Mouse (Mus musculus) left cerebral cortex, postnatal 10 days (tissue): Measurements from ENCODE around the gene Gal3st3. TPM values are rescaled to one million over a fixed set of nuclear protein-coding genes. Genes with fewer than 3 reads are reported as not detected.
"Not testable (repeated sequence)": the region's sequence is repeated elsewhere in the genome, so short reads cannot be mapped to it uniquely, and the experiment has no call there.

ENCODE experiments used
- DNase-seq, 2 experiments: peaks; one replicate each; pipeline ENCODE4 v3.0.0; 2021 to 2022; ENCODE audit warnings: low spot score in 2 of 2, mixed read lengths in 1 of 2; ENCODE audit errors: extremely low spot score in 1 of 2
- intact Hi-C: fragments of 180-260 bp; cut with DNase I; formaldehyde crosslinking; loops from one replicate; pipeline ENCODE4 v1.15.1; 2025
- total RNA-seq, 2 experiments: library from RNA; stranded (reverse); gene quantifications; 2 replicates each; pipeline ENCODE4 v1.2.3; 2021

Gene Gal3st3
- total RNA-seq, 2 experiments from 2014 or later: 84.1 to 90.3 TPM

DNA sequence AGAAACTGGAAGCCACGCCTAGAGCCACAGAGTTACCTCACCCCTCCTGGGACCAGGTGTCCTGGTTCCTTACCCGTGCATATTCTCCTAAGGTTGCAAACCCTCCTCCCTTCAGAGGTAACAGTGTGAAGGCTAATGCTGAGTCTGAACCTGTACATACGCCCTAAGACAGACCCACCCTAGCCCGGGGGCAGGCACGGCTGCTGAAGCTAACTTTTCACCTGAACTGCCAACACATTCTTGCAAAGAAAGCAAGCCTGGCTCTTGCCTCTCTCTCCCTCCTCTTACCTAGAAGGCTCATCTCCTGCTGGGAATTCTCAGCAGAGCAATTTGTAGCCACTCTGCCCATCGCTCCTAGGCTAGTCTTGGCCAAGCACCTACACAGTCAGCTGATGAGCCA is 2.5 kb downstream of the Gal3st3 start:
- DNase-seq: no peak
- intact Hi-C loops: loop anchor here (10.0 kb wide), 1 partner anchor 54 kb away; no protein-coding TSS in a partner anchor

DNA sequence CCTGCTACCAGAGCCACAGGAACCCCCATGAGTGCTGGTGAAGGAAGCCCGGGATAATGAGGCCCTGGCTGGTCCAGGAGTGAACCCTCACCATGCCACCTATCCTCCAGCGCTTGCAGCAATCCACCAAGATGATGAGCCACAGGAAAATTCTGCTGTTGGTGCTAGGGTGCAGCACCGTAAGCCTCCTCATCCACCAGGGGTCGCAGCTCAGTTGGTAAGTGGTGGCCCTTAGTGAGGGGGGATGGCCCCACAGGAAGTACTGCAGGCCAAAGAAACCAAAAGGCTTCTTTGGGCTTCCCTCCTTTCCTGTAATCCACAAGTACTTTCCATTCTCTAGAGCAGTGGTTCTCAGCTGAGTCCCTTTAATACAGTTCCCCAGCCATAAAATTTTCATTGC is 4.3 kb downstream of the Gal3st3 start:
- DNase-seq: peak in 1 of 2 experiments; percentile 76
- intact Hi-C loops: loop anchor here (10.0 kb wide), 1 partner anchor 52 kb away; no protein-coding TSS in a partner anchor

DNA sequence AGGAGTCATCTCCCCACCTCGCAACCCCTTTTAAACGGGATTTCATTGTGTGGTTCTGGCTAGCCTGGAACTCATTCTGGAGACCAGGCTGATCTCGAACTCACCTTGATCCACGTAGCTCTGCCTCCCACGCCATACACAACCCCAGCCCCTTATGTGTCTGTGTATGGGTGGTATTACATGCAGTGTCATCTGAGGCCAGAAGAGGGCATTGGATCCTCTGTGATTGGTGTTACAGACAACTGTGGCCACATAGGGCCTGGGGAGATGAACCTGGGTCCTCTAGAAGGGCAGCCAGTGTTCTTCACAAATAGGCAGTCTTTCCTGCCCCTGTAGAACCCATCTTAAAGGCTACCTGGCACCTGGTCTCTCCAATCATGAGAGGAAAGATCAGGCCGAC is 8.1 kb downstream of the Gal3st3 start:
- no peak for DNase-seq
- intact Hi-C loops: loop anchor here (10.0 kb wide), 1 partner anchor 49 kb away; no protein-coding TSS in a partner anchor

DNA sequence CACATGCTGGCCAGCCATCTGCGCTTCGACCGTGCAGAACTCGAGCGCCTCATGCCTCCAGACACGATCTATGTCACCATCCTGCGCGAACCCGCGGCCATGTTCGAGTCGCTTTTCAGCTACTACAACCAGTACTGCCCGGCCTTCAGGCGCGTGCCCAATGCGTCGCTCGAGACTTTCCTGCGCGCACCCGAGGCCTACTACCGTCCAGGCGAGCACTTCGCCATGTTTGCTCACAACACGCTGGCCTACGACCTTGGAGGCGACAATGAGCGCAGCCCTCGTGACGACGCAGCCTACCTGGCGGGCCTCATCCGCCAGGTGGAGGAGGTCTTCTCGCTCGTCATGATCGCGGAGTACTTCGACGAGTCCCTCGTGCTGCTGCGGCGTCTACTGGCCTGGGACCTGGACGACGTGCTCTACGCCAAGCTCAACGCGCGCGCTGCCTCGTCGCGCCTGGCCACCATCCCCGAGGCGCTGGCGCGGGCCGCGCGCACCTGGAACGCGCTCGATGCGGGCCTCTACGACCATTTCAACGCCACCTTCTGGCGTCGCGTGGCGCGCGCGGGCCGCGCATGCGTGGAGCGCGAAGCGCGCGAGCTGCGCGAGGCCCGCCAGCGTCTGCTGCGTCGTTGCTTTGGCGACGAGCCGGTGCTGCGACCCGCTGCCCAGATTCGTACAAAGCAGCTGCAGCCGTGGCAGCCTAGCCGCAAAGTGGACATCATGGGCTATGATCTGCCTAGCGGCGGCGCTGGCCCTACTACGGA is 9.0 kb downstream of the Gal3st3 start:
- DNase-seq: peak in 1 of 2 experiments; percentile 40
- intact Hi-C loops: loop anchor here (10.0 kb wide), 1 partner anchor 48 kb away; no protein-coding TSS in a partner anchor

DNA sequence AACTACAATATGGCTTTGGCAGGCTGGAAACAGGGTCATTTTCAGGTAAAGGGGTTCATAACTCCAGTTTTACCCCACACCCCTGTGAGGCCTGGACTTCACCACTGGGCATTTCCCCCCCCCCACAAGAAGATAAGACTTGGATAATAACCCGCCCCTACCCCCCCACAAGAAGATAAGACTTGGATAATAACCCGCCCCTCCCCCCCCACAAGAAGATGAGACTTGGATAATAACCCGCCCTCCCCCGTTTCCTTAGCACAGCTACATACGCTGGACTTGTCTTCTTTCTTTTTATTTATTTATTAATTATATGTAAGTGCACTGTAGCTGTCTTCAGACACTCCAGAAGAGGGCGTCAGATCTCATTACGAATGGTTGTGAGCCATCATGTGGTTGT is 10.9 kb downstream of the Gal3st3 start:
- intact Hi-C loops: loop anchor here (10.0 kb wide), 1 partner anchor 46 kb away; no protein-coding TSS in a partner anchor
- DNase-seq: peak in 1 of 2 experiments; percentile 43

DNA sequence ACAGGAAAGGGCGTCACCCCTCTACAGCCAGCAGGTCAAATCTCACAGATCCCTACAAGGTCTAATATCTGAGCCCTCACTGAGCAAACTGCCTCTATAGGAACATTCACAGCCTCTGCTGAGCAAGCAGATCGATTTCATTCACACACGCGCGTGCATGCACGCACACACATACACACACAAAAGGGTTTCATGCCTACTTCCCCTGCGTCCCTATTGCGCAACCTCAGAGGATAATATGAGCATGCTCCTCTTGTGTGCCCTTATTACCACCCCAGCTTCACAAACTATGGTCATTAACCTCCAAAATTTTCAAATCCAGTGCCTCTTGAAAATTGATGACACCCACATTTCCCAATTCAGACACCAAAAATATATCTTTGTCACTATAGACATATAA is 15.1 kb downstream of the Gal3st3 start:
- intact Hi-C loops: no loop called here
- DNase-seq: no peak

DNA sequence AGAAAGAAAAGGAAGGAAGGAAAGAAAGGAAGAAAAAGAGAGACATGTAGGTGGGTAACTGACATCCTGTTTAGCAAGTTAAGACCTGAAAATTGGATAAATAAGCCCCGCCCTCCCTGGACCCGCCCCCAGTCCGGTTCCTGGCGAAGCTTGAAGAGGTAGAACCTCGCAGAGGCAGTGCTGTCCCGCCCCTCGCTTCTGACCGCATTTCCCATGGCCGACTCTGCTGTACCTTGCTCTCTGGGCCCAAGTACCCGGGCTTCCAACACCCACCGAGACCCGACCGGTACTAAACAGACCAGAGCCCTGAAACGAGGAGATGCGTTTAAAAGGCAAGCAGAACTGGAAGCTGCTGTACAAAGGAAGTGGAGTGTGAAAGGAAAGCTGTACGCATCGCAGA is 25.7 kb downstream of the Gal3st3 start:
- DNase-seq: peak in 1 of 2 experiments; percentile 41
- intact Hi-C loops: no loop called here

DNA sequence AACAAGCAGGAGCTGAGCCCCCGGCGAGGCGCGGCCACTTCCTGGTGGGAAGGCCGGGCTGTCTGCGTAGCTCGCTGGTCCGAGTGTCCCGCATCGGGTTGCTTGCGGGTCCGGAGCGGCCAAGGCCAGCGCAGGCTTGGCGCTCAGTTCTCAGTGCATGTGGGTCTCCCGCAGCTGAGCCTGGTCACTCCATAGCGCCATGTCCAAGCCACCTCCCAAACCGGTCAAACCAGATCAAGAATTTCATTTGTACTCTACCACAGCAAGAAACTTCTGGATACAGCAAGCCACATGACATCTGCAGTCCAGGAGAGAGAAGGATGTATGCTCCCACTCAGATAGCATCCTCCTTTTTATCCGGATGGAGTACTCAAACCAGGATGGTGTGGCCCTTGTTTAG is 29.8 kb downstream of the Gal3st3 start:
- intact Hi-C loops: no loop called here
- no peak for DNase-seq

DNA sequence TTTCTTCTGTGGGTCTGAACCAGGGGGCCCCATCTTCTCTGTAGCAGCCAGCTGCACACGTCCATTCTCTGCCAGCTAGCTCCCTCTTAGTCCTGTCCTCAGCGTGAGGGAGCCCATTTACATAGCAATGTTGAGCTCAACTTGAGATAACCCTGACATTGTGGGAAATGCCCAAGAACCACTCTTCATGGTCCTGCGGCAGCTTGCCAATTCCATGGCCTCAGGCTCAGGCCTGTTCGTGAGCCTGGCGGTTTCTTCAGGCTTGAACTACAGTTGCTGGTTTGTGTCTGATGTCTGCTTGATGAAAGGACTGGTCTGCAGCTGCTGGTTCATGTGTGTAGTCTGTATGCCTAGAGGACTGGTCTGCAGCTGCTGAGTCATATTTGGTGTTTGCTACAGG is 36.6 kb downstream of the Gal3st3 start:
- no peak for DNase-seq
- intact Hi-C loops: no loop called here

DNA sequence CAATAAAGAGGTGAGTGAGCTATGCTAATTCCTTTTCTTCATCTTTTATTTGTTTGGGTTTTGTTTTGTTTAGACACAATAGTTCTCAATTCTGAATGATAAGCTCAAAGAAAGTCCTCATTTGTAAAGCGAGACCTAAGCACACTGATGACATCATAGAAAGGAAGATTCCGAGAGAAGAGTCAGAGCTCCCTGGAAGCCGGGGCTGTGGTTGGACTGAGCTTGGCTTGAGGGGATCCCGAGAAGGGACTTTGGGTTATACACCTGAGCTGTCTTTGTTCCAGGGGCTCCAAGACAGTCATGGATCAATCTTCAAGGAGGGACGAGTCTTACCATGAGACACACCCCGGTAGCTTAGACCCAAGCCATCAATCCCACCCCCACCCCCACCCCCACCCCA is 37.3 kb downstream of the Gal3st3 start, which contains the start of gene Catsper1:
TSS of gene Catsper1 (plus strand) at position 301 of the 400 bp plus-strand sequence.
- DNase-seq: no peak
- intact Hi-C loops: no loop called here

DNA sequence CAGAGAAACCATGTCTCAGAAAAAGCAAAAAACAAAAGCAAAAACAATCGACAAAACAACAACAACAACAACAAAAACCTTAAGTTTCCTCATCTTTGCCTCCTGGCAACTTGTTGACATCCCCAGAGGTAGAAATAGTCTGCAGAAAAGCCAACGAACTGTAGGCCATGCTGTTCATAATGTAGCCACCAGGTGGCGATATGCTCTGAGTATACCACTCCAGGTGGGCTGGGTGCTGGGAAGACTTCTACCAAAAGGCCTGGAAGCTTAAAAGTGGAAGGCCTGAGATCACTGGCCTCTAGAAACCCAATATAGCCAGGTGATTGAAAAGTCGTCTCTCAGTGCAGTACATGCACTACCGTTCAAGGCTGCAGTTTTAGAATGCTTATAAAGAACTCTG is 39.8 kb downstream of the Gal3st3 start:
- peak; percentile 27 to 81 for DNase-seq
- intact Hi-C loops: no loop called here

DNA sequence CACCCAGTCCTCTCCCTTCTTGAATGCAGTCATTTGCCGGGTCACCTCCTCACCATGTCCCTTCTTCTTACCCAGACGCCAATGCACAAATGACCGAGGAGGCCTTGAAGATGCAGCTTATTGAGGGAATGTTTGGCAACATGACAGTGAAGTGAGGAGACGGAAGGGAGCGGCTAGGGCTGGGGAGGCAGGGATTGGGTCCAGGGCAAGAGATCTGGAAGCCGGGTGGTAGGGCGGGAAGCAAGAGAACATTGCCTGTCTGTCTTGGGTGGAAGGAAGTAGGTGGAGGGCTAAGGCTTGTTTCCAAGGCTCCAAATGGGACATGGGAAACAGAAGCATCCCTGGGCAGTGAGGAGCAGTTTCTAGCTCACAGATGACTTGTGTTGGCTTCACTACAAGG is 43.2 kb downstream of the Gal3st3 start:
- intact Hi-C loops: no loop called here
- DNase-seq: no peak

DNA sequence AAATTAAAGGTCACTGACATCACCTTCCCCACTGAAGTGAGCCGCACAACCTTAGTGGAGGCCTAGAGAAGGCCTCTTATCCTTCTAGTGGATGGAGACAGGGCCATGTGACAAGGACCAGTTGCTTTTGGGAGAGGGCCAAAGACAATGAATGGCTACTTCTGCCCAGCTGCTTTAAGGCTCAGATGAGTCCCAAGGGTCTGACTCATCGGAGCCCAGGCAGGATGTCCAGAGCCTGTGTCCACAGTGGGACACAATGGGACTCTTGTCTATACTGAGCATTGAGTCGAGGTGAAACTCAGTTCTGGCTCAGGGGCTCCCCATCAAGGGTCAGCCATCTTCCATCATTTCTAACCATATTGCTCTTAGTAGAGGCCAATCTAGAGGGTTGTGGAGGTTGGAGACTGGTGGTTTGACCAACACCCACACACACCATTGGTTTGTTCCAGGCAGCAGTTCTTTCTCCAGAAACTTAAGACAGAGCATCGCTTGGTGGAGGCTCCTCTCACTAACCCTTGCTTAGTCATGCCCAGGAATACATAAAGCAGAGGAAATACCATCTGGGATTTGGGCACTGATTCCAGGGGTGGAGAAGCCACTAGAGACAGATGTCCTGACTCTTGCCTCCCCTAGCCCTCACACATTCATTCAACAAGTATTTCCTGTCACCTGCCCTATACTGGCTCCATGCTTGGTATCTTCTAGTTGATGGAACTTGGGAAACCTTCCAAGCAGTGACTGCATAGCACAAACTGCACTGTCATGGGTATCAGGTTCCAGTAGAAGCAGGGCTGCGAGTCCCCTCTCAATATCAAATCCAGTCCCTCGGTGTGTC is 47.4 kb downstream of the Gal3st3 start:
- peak in 1 of 2 experiments; percentile 46 for DNase-seq
- intact Hi-C loops: no loop called here

DNA sequence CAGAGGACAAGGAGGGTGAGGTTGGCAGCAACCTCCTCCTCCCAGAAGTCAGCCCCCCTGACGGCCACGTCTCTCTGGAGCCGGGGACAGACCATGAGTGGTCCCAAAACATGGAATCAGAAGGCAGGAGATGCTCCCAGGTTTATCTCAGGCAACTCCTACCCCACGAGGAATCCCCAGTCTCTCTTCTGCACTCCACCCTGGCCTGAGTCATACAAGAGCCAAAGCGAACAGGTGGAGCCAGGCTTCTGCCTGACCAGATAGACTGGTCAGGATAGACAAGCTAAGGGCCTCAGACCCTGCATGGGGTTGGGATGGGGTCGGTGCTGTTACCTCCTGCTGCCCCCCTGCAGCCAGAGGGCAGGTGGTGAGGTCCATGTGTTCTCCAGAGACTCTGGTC is 49.9 kb downstream of the Gal3st3 start:
- no peak for DNase-seq
- intact Hi-C loops: no loop called here

DNA sequence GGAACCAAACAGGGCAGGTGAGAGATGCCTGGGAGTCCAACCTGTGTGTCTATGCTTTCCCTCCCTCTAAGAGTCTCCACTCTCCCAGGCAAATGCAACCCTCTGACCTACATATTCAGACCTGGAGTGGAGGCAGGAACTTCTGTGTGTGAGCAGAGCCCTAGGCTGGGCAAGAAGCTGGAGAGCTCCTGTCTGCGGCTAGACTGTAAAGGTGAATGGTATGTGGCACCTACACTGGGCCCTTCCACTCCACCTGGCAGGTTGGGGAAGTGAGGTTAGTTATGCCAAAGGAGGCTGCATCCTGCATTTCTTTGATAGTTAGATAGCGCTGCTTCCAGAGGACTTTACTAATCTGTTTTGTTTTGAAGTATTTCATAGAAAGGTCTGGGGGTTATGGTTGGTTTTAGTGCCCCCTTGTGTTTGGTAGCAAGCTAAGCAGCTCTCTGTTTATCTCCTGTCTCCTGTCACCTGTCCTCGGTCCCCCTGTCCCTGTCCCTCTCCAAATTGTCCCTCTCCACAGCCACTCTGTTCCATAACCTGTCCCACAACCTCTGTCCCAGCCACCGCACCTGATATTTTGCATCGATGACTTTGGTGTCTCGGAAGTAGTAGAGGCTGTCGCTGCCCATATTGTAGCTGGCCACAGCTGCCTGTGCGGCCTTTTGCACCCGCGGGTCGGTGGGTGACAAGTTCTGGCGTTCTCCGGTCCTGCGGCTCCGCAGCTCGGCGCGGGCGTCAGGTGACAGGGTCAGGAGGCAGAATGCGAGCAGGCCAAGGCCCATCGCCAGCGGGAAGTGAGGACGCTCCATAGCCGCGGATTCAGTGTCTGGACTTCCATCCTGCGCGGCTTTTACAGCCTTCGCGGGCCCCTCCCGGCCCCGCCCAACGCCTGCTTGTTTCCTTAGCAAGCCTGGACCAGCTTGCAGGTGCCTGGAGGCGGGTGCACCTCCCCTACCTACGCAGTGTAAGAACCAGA is 50.7 kb downstream of the Gal3st3 start:
- intact Hi-C loops: no loop called here

DNA sequence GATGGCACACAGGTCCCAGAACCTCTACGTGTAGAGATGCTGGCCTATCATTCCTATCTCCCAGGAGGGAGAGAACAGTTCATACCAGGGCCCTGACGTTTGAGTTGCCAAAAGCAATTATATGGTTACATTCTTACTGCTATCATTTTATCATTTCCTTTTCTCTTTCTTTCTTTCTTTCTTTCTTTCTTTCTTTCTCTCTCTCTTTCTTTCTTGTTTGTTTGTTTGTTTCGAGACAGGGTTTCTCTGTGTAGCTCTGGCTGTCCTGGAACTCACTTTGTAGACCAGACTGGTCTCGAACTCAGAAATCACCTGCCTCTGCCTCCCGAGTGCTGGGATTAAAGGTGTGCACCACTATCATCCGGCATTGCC is 51.4 kb downstream of the Gal3st3 start, which contains the start of gene Cst6:
TSS of gene Cst6 (minus strand) at position 73 of the 372 bp plus-strand sequence.
- intact Hi-C loops, DNase-seq: not testable (repeated sequence)

More for the DNA sequence above, 50.7 kb downstream of the Gal3st3 start:
- peak in 1 of 2 experiments; percentile 37 for DNase-seq

DNA sequence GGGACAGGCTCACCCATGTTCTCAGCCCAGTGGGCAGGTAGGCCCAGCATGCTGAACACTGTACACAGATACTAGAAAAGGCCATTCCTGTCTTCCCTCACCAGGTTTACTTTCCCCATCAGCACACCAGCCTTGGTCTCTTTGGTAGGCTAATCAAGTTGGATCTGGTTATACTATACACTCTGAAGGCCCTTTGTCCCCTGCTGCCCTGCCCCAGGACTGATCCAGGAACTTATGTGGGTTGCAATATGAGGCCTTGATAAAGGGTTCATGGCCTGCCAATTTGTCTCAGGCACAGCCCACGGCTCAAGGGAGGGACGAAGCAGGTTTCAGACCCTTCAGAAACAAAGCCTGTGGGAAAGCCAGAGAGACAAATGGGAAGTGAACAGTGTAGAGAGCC is 55.5 kb downstream of the Gal3st3 start:
- intact Hi-C loops: loop anchor here (10.0 kb wide), 1 partner anchor 49 kb away; no protein-coding TSS in a partner anchor

DNA sequence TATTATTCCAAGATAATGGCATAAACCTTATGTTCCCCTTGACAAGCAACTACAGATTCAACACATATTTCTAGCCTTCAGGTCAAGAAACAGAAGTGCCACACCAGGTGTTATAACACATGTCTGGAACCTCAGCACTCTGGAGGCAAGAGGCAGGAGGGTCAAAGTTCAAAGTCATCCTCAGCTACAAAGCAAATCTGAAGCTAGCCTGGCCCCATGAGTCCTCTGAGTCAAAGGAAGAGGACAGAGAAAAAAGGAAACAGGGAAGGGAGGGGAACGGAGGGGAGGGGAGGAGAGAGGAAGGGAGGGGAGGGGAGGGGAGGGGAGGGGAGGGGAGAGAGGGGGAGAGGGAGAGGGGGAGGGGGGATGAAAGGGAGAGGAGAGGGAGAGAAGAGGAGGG is 57.9 kb downstream of the Gal3st3 start:
- intact Hi-C loops: loop anchor here (10.0 kb wide), 1 partner anchor 51 kb away; no protein-coding TSS in a partner anchor
- DNase-seq: no peak

More for the DNA sequence above, 55.5 kb downstream of the Gal3st3 start:
- no peak for DNase-seq
